Mouse (Mus musculus) ES-E14 (cell line): ENCODE data around the gene Gps2.

Experiments
- HCFC1 ChIP-seq: IDR thresholded peaks from 2 replicates; pipeline ENCODE4 v1.6.1; 2012; ENCODE audit warnings: low read length, inconsistent platforms, borderline replicate concordance; ENCODE audit not compliant: insufficient read depth
- ZC3H11A ChIP-seq: IDR thresholded peaks from 2 replicates; pipeline ENCODE4 v1.6.1; 2012; ENCODE audit warnings: low read depth, mild to moderate bottlenecking, inconsistent platforms, low read length, borderline replicate concordance

- TF ChIP-seq HCFC1 (no peak), ZC3H11A (no peak)
Measured at GRCm38 (mm10) chr11:69904311-69904710, 9.4 kb upstream of the Gps2 start.
